Mouse (Mus musculus) lung, postnatal 0 days (tissue): ENCODE data around the gene Rpn1. TPM values are rescaled to one million over a fixed set of nuclear protein-coding genes. Genes with fewer than 3 reads are reported as not detected.

Source experiments
- ATAC-seq: fragments of 200-750 bp; cut with Nextera tagmentation; 2 replicates; pipeline ENCODE4 v1.8.0; 2017; ENCODE audit warnings: moderate library complexity
- DNase-seq: peaks from one replicate; pipeline ENCODE4 v3.0.0-alpha.2; 2016; ENCODE audit warnings: low spot score
- H3K27ac ChIP-seq: fragments of 300-500 bp; sonication (generic); 2 replicates; pipeline ENCODE4 v1.5.1; 2014; ENCODE audit warnings: antibody characterized with exemption, mild to moderate bottlenecking, low read length, mixed read lengths
- H3K27me3 ChIP-seq: fragments of 300-500 bp; sonication (generic); replicated peaks from 2 replicates; pipeline ENCODE4 v1.6.1; 2014; ENCODE audit warnings: low read length, mixed read lengths; ENCODE audit not compliant: insufficient read depth
- H3K36me3 ChIP-seq: fragments of 300-500 bp; sonication (generic); 2 replicates; pipeline ENCODE4 v1.6.1; 2014; ENCODE audit warnings: low read length, mixed read lengths; ENCODE audit not compliant: insufficient read depth
- H3K4me1 ChIP-seq: fragments of 300-500 bp; sonication (generic); 2 replicates; pipeline ENCODE4 v1.6.1; 2014; ENCODE audit warnings: antibody characterized with exemption, low read depth, low read length, mixed read lengths; ENCODE audit not compliant: insufficient read depth
- H3K4me2 ChIP-seq: fragments of 300-500 bp; sonication (generic); replicated peaks from 2 replicates; pipeline ENCODE4 v1.6.1; 2014; ENCODE audit warnings: low read depth, mild to moderate bottlenecking, low read length, moderate library complexity, mixed read lengths
- H3K4me3 ChIP-seq: fragments of 300-500 bp; sonication (generic); 2 replicates; pipeline ENCODE4 v1.5.1; 2014; ENCODE audit warnings: low read depth, low read length
- H3K9ac ChIP-seq: fragments of 300-500 bp; sonication (generic); replicated peaks from 2 replicates; pipeline ENCODE4 v1.6.1; 2014; ENCODE audit warnings: low read depth, mild to moderate bottlenecking
- H3K9me3 ChIP-seq: fragments of 300-500 bp; sonication (generic); 2 replicates; pipeline ENCODE4 v1.6.1; 2016; ENCODE audit warnings: low read length, mixed read lengths
- CTCF ChIP-seq: IDR thresholded peaks from 2 replicates; pipeline ENCODE4 v1.5.1; 2016; ENCODE audit warnings: antibody characterized with exemption, mild to moderate bottlenecking
- EP300 ChIP-seq: IDR thresholded peaks from 2 replicates; pipeline ENCODE4 v1.6.1; 2016; ENCODE audit warnings: antibody characterized with exemption, mild to moderate bottlenecking, control low read depth
- WGBS: fragments of 180-500 bp; shearing (Covaris S2); extraction: QIAGEN DNeasy Blood & Tissue Kit; methylation state at CpG from one replicate; pipeline ENCODE4 v1.1.7; 2014; 5-methylcytosine and 5-hydroxymethylcytosine counted together
- polyA plus RNA-seq: library from polyadenylated mRNA; unstranded; fragments of >200 nt; fragmentation: Nextera tagmentation; extraction: Ambion mirVana; gene quantifications from 2 replicates; pipeline ENCODE4 v1.2.1, GENCODE M21; 2015

Gene Rpn1
- polyA plus RNA-seq, 1 experiment from 2014 or later: 209 TPM

GRCm38 (mm10) chr6:88071216-88071615 lies 13.1 kb upstream of the Rpn1 start:
- no peak overlapping the region for H3K9ac ChIP-seq
- no peaks in the 10 kb centered on the region for H3K27me3 ChIP-seq
- no peaks in the 10 kb centered on the region for H3K9me3 ChIP-seq
- H3K4me3 ChIP-seq: no peak overlapping the region
- no peak overlapping the region for H3K27ac ChIP-seq
- H3K36me3 ChIP-seq: no peaks in the 10 kb centered on the region
- ATAC-seq: no peak
- no peak for DNase-seq
- no peaks in the 10 kb centered on the region for H3K4me1 ChIP-seq
- TF ChIP-seq EP300 (no peak), CTCF (no peak)
- 65% methylated on average over 5 of the region's 5 CpGs for WGBS
- no peak overlapping the region for H3K4me2 ChIP-seq

GRCm38 (mm10) chr6:88074752-88075554 lies 9.3 kb upstream of the Rpn1 start:
- 3% methylated on average over 32 of the region's 32 CpGs for WGBS
- Histone ChIP-seq H3K9ac (peak overlapping the region; percentile 43), H3K9me3 (no peaks in the 10 kb centered on the region), H3K4me1 (no peaks in the 10 kb centered on the region), H3K36me3 (no peaks in the 10 kb centered on the region), H3K27ac (peak overlapping the region; percentile 86), H3K4me2 (peak overlapping the region; percentile 56), H3K4me3 (peak overlapping the region; percentile 36), H3K27me3 (no peaks in the 10 kb centered on the region)
- TF ChIP-seq EP300 (peak; percentile 84), CTCF (peak; percentile 95)
- DNase-seq (peak; percentile 99), ATAC-seq (peak; percentile 100)

- H3K27me3 ChIP-seq: no peaks in the 10 kb centered on the region
- H3K4me1 ChIP-seq: no peaks in the 10 kb centered on the region
- 0 out of 2 replicates have a peak overlapping the region, but pooled peaks have one; percentile 86 for H3K27ac ChIP-seq
- ATAC-seq (no peak), DNase-seq (no peak)
- H3K4me2 ChIP-seq: no peak overlapping the region
- H3K4me3 ChIP-seq: no peak overlapping the region
- 68% methylated on average over 1 of the region's 1 CpGs for WGBS
- H3K9ac ChIP-seq: no peak overlapping the region
- no peaks in the 10 kb centered on the region for H3K9me3 ChIP-seq
- no peak for TF ChIP-seq CTCF
- TF ChIP-seq EP300: no peak
- H3K36me3 ChIP-seq: no peaks in the 10 kb centered on the region
These were observed 8.2 kb upstream of the Rpn1 start for GRCm38 (mm10) chr6:88075960-88076517.

GRCm38 (mm10) chr6:88083095-88083494 lies 1.2 kb upstream of the Rpn1 start:
- 87% methylated on average over 7 of the region's 7 CpGs for WGBS
- no peak overlapping the region for H3K9ac ChIP-seq
- H3K9me3 ChIP-seq: no peaks in the 10 kb centered on the region
- no peak for TF ChIP-seq CTCF
- TF ChIP-seq EP300: no peak
- ATAC-seq: no peak
- no peaks in the 10 kb centered on the region for H3K27me3 ChIP-seq
- H3K4me3 ChIP-seq: no peak overlapping the region
- H3K36me3 ChIP-seq: no peaks in the 10 kb centered on the region
- no peak overlapping the region for H3K27ac ChIP-seq
- H3K4me2 ChIP-seq: no peak overlapping the region
- no peak for DNase-seq
- H3K4me1 ChIP-seq: peaks cover 6% of the 10 kb centered on the region; the same call in 1 of the 2 replicates

GRCm38 (mm10) chr6:88083672-88084071 lies 610 bp upstream of the Rpn1 start:
- 65% methylated on average over 3 of the region's 3 CpGs for WGBS
- Histone ChIP-seq H3K4me2 (peak overlapping the region; percentile 98; the same call in 1 of the 2 replicates), H3K27ac (peak overlapping the region; percentile 74; the same call in 1 of the 2 replicates), H3K4me1 (peaks cover 6% of the 10 kb centered on the region; the same call in 1 of the 2 replicates), H3K27me3 (no peaks in the 10 kb centered on the region), H3K9ac (no peak overlapping the region), H3K9me3 (no peaks in the 10 kb centered on the region), H3K36me3 (no peaks in the 10 kb centered on the region), H3K4me3 (no peak overlapping the region; the same call in 1 of the 2 replicates)
- ATAC-seq (no peak), DNase-seq (no peak)
- TF ChIP-seq CTCF: no peak
- TF ChIP-seq EP300: no peak

- Histone ChIP-seq H3K9ac (no peak overlapping the region), H3K4me1 (peaks cover 6% of the 10 kb centered on the region; the same call in 1 of the 2 replicates), H3K27me3 (no peaks in the 10 kb centered on the region), H3K27ac (no peak overlapping the region), H3K36me3 (peaks cover 17% of the 10 kb centered on the region; the same call in 1 of the 2 replicates), H3K4me2 (no peak overlapping the region), H3K4me3 (no peak overlapping the region), H3K9me3 (no peaks in the 10 kb centered on the region)
- WGBS: 44% methylated on average over 1 of the region's 1 CpGs
- ATAC-seq: no peak
- TF ChIP-seq CTCF: peak; percentile 36
- TF ChIP-seq EP300: no peak
- DNase-seq: no peak
These were observed 4.7 kb downstream of the Rpn1 start for GRCm38 (mm10) chr6:88088971-88089370.
